Mouse (Mus musculus) hindbrain, embryonic 11.5 days (tissue): ENCODE measurements around the gene Timeless. TPM values are rescaled to one million over a fixed set of nuclear protein-coding genes. Genes with fewer than 3 reads are reported as not detected.
A peak's percentile ranks its signal among the peaks of the same experiment; 100 is the strongest.
"Not testable (repeated sequence)": the region's sequence is repeated elsewhere in the genome, so short reads cannot be mapped to it uniquely, and the experiment has no call there.

Source experiments
- ATAC-seq: fragments of 200-750 bp; cut with Nextera tagmentation; 2 replicates; pipeline ENCODE4 v1.8.0; 2017; ENCODE audit warnings: mild to moderate bottlenecking, moderate TSS enrichment, moderate library complexity; ENCODE audit not compliant: low FRiP score
- DNase-seq: peaks from one replicate; pipeline ENCODE4 v3.0.0-alpha.2; 2015; ENCODE audit warnings: low spot score
- H3K27ac ChIP-seq: fragments of 300-500 bp; sonication (generic); 2 replicates; pipeline ENCODE4 v1.5.1; 2014; ENCODE audit warnings: mild to moderate bottlenecking, low read depth, low read length
- H3K27me3 ChIP-seq: fragments of 300-500 bp; sonication (generic); 2 replicates; pipeline ENCODE4 v1.6.1; 2014; ENCODE audit warnings: mild to moderate bottlenecking, low read length, moderate library complexity, mixed read lengths; ENCODE audit not compliant: control insufficient read depth, insufficient read depth
- H3K36me3 ChIP-seq: fragments of 300-500 bp; sonication (generic); 2 replicates; pipeline ENCODE4 v1.6.1; 2014; ENCODE audit warnings: mild to moderate bottlenecking, low read length, moderate library complexity, mixed read lengths; ENCODE audit not compliant: control insufficient read depth, insufficient read depth
- H3K4me1 ChIP-seq: fragments of 300-500 bp; sonication (generic); replicated peaks from 2 replicates; pipeline ENCODE4 v1.6.1; 2014; ENCODE audit warnings: low read length, mixed read lengths; ENCODE audit not compliant: control insufficient read depth, insufficient read depth
- H3K4me2 ChIP-seq: fragments of 300-500 bp; sonication (generic); replicated peaks from 2 replicates; pipeline ENCODE4 v1.6.1; 2014; ENCODE audit warnings: mild to moderate bottlenecking, low read depth, low read length
- H3K4me3 ChIP-seq: fragments of 300-500 bp; sonication (generic); 2 replicates; pipeline ENCODE4 v1.5.1; 2014; ENCODE audit warnings: low read depth, low read length
- H3K9ac ChIP-seq: fragments of 300-500 bp; sonication (generic); 2 replicates; pipeline ENCODE4 v1.6.1; 2014; ENCODE audit warnings: low read depth, low read length
- H3K9me3 ChIP-seq: fragments of 300-500 bp; sonication (generic); 2 replicates; pipeline ENCODE4 v1.6.1; 2016; ENCODE audit warnings: low read length; ENCODE audit not compliant: control insufficient read depth
- WGBS: fragments of 180-500 bp; shearing (Covaris S2); extraction: QIAGEN DNeasy Blood & Tissue Kit; methylation state at CpG from one replicate; pipeline ENCODE4 v1.1.7; 2014; 5-methylcytosine and 5-hydroxymethylcytosine counted together
- polyA plus RNA-seq: library from polyadenylated mRNA; unstranded; fragments of >200 nt; fragmentation: Nextera tagmentation; extraction: Ambion mirVana; gene quantifications from 2 replicates; pipeline ENCODE4 v1.2.1, GENCODE M21; 2014

The Timeless gene
- polyA plus RNA-seq, 1 experiment from 2014 or later: 43.1 TPM

DNA sequence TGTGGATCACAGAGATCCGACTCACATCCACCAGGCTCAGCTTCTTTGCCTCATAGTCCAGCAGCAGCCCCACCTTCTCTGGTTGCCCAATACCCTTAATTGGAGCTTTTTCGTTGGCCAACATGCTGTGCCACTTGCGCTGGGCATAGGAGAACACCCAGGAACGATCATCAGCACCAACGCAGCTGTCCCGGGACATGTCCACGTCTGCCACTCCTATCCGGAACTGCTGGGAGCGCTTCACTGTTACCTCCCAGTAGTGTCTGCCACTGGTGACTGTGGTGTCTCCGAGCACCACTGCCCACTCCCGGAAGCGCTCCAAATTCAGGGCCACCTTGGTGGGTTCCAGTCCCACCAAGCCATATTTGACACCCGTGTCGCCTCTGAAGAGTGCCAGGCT, 20.9 kb upstream of the Timeless start:
- ATAC-seq: peak; percentile 14; the same call in 1 of the 2 replicates
- Histone ChIP-seq H3K27ac (no peak overlapping the region), H3K4me2 (peak overlapping the region; percentile 81), H3K9ac (peak overlapping the region; percentile 75), H3K4me1 (peaks cover 6% of the 10 kb centered on the region; the same call in 1 of the 2 replicates), H3K36me3 (no peaks in the 10 kb centered on the region), H3K4me3 (peak overlapping the region; percentile 67), H3K27me3 (no peaks in the 10 kb centered on the region), H3K9me3 (no peaks in the 10 kb centered on the region)
- no peak for DNase-seq
- 33% methylated on average over 14 of the region's 14 CpGs for WGBS

DNA sequence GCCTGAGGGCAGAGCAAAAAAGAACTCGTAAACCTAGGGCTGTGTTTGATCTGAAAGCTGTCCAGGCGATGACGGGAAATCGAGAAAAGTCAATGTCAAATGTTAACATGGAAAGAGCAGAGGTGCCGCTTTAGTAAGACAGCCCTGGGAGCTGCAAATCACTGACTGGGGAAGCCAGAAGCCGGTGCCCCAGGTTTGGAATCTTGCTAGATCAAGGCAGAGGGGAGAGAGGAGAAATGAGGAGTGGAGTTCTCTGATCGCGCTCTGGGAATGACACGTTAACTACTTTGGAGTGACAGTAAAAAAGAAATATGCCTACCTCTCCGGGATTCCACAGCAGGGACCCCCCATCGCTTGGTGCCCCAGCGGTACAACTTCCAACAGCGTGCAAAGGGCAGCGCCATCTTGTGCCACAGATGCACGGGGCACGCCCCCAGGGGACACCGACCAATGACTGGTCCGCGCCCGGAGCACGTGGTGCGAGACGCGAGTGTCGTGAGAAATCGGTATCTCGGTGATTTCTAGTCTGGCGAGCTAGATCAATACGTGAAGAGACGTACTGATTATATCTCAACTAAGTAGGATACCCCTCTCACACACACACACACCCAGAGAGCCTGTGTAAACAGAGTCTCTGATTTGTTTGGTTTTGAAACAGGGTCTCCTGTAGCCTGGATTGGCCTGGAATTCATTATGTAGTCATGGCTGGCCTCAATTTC, 20.3 kb upstream of the Timeless start, which contains the start of gene Spryd4:
Spryd4 (minus strand) TSS at position 418 of the 719 bp plus-strand sequence.
- Histone ChIP-seq H3K36me3 (no peaks in the 10 kb centered on the region), H3K4me3 (peak within 1 kb of the TSS; percentile 67), H3K4me1 (peaks cover 6% of the 10 kb centered on the region; the same call in 1 of the 2 replicates), H3K27me3 (no peaks in the 10 kb centered on the region), H3K9me3 (no peaks in the 10 kb centered on the region), H3K9ac (peak within 1 kb of the TSS; percentile 75), H3K4me2 (peak within 1 kb of the TSS; percentile 81), H3K27ac (no peak within 1 kb of the TSS)
- ATAC-seq (peak; percentile 93), DNase-seq (peak; percentile 94)
- under 1% methylated on average over 30 of the region's 30 CpGs for WGBS

DNA sequence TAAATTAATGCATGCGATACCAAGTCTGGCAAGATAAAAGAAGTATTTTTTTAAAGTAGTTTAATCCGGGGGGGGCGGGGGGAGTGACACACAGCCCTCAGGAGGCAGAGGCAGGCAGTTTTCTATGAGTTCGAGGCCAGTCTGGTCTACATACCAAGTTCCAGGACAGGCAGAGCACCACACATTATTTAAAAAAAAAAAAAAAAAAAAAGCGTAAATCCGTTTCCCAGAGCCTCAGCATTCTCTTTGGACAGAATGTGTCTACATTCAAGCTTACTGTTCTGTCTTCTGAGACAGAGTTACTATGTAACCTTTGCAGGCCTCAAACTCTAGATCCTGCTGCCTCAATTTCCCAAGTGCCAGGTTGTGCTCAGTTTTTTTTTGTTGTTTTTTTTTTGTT, 19.7 kb upstream of the Timeless start:
- Histone ChIP-seq H3K4me1 (peaks cover 6% of the 10 kb centered on the region; the same call in 1 of the 2 replicates), H3K4me3 (peak overlapping the region; percentile 67), H3K9ac (peak overlapping the region; percentile 7; the same call in 1 of the 2 replicates), H3K27ac (no peak overlapping the region), H3K9me3 (no peaks in the 10 kb centered on the region), H3K27me3 (no peaks in the 10 kb centered on the region), H3K36me3 (no peaks in the 10 kb centered on the region), H3K4me2 (peak overlapping the region; percentile 81)
- peak; percentile 10; the same call in 1 of the 2 replicates for ATAC-seq
- 46% methylated on average over 6 of the region's 6 CpGs for WGBS
- DNase-seq: no peak

DNA sequence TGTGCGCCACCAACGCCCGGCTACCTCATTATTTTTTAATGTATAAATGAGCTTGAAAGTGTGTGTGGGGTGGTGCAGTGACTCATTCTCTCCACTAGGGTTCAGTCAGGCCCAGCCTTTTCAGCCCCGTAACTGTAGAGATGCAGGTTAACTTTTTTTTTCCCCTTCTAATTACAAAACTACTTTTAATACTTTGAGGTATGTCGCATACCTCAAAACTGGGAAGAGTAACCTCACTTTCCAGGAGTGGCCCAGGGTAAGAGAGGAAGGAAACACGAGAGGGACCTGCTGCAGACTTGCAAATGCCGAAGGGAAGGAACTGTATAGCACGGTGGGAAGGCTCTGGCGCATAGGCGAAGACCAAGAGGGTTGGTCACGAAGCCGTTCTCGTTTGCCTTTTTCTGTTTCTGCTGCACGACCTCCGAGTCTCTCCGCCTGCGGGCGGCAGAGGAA, 19.0 kb upstream of the Timeless start:
- Histone ChIP-seq H3K4me2 (peak overlapping the region; percentile 41), H3K9ac (no peak overlapping the region; the same call in 1 of the 2 replicates), H3K36me3 (no peaks in the 10 kb centered on the region), H3K4me1 (peaks cover 6% of the 10 kb centered on the region; the same call in 1 of the 2 replicates), H3K4me3 (peak overlapping the region; percentile 10; the same call in 1 of the 2 replicates), H3K27me3 (no peaks in the 10 kb centered on the region), H3K9me3 (no peaks in the 10 kb centered on the region), H3K27ac (no peak overlapping the region)
- ATAC-seq (no peak), DNase-seq (peak; percentile 73)
- WGBS: 3% methylated on average over 18 of the region's 18 CpGs

DNA sequence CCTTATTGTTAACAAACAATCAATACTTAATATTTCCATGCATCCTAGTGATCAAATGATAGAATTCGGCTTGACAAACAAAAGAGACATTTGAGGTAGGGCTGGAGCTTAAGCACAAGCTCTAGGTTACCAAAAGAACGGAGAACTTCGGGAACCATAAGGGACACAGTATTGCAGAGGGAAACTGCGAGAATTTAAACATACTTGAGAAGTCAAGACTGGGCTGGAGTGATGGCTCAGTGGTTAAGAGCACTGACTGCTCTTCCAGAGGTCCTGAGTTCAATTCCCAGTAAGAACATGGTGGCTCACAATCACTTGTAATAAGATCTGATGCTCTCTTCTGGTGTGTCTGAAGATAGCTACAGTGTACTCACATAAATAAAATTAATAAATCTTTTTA, 17.8 kb upstream of the Timeless start:
- not testable (repeated sequence) for H3K36me3 ChIP-seq, H3K4me3 ChIP-seq, ATAC-seq, H3K9me3 ChIP-seq, H3K27me3 ChIP-seq, DNase-seq, H3K4me2 ChIP-seq, H3K27ac ChIP-seq, H3K4me1 ChIP-seq, H3K9ac ChIP-seq
- 92% methylated on average over 4 of the region's 4 CpGs for WGBS

DNA sequence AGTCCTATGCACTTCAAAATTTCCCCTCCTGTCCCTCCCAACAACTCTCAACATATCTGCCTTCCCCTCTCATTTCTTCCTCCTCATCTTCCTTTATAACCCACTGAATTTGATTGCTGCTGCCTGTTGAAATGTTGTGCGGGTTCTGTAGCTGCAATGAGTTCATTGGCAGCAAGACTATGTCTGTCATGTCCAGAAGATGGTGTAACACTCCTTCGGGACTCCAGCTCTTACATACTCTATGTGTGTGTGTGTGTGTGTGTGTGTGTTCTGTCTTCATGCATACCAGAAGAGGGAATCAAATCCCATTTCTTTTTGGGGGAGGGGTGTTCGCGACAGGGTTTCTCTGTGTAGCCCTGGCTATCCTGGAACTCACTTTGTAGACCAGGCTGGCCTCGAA, 16.9 kb upstream of the Timeless start:
- Histone ChIP-seq H3K36me3 (no peaks in the 10 kb centered on the region), H3K27ac (no peak overlapping the region), H3K4me3 (no peak overlapping the region), H3K4me2 (no peak overlapping the region), H3K4me1 (peaks cover 6% of the 10 kb centered on the region; the same call in 1 of the 2 replicates), H3K27me3 (no peaks in the 10 kb centered on the region), H3K9ac (no peak overlapping the region), H3K9me3 (no peaks in the 10 kb centered on the region)
- WGBS: 85% methylated on average over 5 of the region's 5 CpGs
- DNase-seq (no peak), ATAC-seq (no peak)

DNA sequence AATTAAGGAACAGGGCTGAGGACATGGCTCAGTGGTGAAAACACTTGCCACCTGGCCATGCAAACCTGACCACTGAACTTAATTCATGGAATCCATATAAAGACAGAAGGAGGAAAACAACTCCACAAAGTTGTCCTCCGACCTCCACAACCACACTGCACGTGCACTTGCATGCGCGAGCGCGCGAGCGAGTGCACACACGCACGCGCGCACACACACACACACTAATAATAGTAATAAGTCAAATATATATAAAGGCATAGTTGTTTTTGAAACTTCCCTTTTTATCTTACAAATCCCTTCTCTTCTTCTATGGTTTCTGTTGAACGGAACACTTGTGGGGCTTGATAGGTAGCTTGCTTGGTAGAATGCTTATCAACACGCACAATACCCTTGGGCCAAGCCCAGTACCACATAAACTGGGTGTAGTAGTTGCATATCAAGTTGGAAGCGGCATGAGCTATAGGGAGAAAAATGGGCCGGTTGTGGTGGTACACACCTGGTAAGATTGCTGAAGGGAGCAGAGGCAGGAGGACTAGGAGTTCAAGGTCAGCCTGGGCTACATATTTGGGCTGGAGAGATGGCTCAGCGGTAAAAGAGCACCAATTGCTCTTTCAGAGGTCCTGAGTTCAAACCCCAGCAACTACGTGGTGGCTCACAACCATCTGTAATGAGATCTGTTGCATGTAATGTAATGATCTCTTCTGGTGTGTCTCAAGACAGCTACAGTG, 13.3 kb upstream of the Timeless start:
- ATAC-seq (no peak), DNase-seq (no peak)
- no peaks in the 10 kb centered on the region for H3K9me3 ChIP-seq
- no peaks in the 10 kb centered on the region for H3K27me3 ChIP-seq
- H3K36me3 ChIP-seq: no peaks in the 10 kb centered on the region
- no peak overlapping the region for H3K27ac ChIP-seq
- 96% methylated on average over 18 of the region's 18 CpGs for WGBS
- H3K4me2 ChIP-seq: no peak overlapping the region
- H3K4me1 ChIP-seq: no peaks in the 10 kb centered on the region
- H3K9ac ChIP-seq: no peak overlapping the region
- H3K4me3 ChIP-seq: no peak overlapping the region

DNA sequence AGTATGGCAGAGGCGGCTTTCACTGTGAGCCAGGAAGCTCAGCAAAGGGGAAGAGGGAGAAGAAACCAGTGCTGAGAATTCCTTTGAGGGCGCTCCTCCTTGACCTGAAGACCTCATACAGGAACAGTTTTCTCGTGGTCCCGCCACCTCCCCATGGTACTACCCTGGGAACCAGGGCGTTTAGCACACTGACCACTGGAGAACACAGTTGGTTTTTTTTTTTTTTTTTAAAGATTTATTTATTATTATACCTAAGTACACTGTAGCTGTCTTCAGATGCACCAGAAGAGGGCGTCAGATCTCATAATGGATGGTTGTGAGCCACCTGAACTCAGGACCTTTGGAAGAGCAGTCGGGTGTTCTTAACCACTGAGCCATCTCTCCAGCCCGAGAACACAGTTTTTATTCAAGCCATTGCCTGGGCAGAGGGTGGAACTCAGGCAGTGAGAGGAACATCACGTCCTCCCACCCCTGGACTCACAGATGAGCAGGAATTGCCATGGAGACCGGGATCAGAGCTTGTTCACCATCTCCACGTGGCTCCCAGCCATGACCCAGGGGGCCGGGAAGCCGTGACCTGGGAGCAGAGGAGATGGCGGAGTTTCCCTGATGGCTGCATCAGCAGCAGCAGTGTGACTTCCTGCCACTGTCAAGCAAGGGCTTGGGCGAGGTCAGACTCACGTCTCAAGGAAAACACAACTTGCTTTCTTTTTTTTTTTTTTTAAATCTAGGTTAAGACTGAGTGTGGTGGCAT, 10.2 kb upstream of the Timeless start:
- DNase-seq (no peak), ATAC-seq (no peak)
- WGBS: 62% methylated on average over 16 of the region's 16 CpGs
- H3K4me3 ChIP-seq: no peak overlapping the region
- H3K27ac ChIP-seq: no peak overlapping the region
- H3K4me1 ChIP-seq: no peaks in the 10 kb centered on the region
- H3K27me3 ChIP-seq: no peaks in the 10 kb centered on the region
- no peak overlapping the region for H3K4me2 ChIP-seq
- H3K36me3 ChIP-seq: no peaks in the 10 kb centered on the region
- no peaks in the 10 kb centered on the region for H3K9me3 ChIP-seq
- H3K9ac ChIP-seq: no peak overlapping the region
